8 mouse cellular contexts compared by ENCODE assay signal in genomic region chr15:102421437-102421836, GRCm38 (mm10). TPM values are rescaled to one million over a fixed set of nuclear protein-coding genes. Genes with fewer than 3 reads are reported as not detected.
A peak's percentile ranks its signal among the peaks of the same experiment; 100 is the strongest.
DNase-seq lines count a peak whose midpoint lies in the region; ATAC-seq and TF ChIP-seq lines count a peak whose summit lies in the region.

No protein-coding gene starts in this region.

- H3K9me3 ChIP-seq in lung, embryonic 14.5 days (ENCODE audit: low read depth, low read length): no peaks in the 10 kb centered on the region
- no peaks in the 10 kb centered on the region for H3K9me3 ChIP-seq in forebrain, embryonic 12.5 days

- in situ Hi-C loops in Patski (cut with MboI; ENCODE audit: low pct_unique_long_range_greater_than_20kb): no loop called here

- WGBS in lung, embryonic 14.5 days: 52% methylated on average over 3 of the region's 3 CpGs
- WGBS in lung, adult 2 months: 46% methylated on average over 3 of the region's 3 CpGs
- WGBS in forebrain, embryonic 12.5 days: 60% methylated on average over 3 of the region's 3 CpGs

- TF ChIP-seq POLR2A in lung, adult 2 months (IDR thresholded peaks at IDR 0.05; ENCODE audit: borderline replicate concordance, extremely low read depth, low read depth, low read length): no peak

- H3K27ac ChIP-seq in lung, embryonic 14.5 days (ENCODE audit: low read depth): no peak overlapping the region
- H3K27ac ChIP-seq in forebrain, embryonic 12.5 days: no peak overlapping the region

- no peak overlapping the region for H3K4me3 ChIP-seq in lung, embryonic 14.5 days (ENCODE audit: low read depth, low read length)
- H3K4me3 ChIP-seq in lung, adult 2 months (replicated peaks; ENCODE audit: extremely low read depth, low read depth, low read length): no peak overlapping the region
- H3K4me3 ChIP-seq in forebrain, embryonic 12.5 days (replicated peaks): no peak overlapping the region

- H3K27me3 ChIP-seq in lung, embryonic 14.5 days (ENCODE audit: insufficient read depth, low read length): no peaks in the 10 kb centered on the region
- no peaks in the 10 kb centered on the region for H3K27me3 ChIP-seq in Patski
- H3K27me3 ChIP-seq in forebrain, embryonic 12.5 days: no peaks in the 10 kb centered on the region

- POLR2A ChIA-PET in Patski (lab: Charles Lee): no interaction called here

- no peak for DNase-seq in frontal cortex, postnatal 25 days (ENCODE audit: low spot score in 2 of 2)
- peak; percentile 92 for DNase-seq in lung, embryonic 14.5 days
- no peak for DNase-seq in lung, adult 2 months
- no peak for DNase-seq in Patski (ENCODE audit: low read depth, low spot score)
- peak; percentile 87 for DNase-seq in induced T-regulatory cell, adult 2 months (ENCODE audit: low read depth)
- DNase-seq in thymus, postnatal 14 days: peak; percentile 58

- H3K4me1 ChIP-seq in lung, embryonic 14.5 days (ENCODE audit: insufficient read depth): no peaks in the 10 kb centered on the region
- peaks cover 4% of the 10 kb centered on the region for H3K4me1 ChIP-seq in lung, adult 2 months (ENCODE audit: control insufficient read depth, insufficient read depth, low read length)
- H3K4me1 ChIP-seq in forebrain, embryonic 12.5 days: no peaks in the 10 kb centered on the region

- peak; percentile 66 for TF ChIP-seq CTCF in lung, embryonic 14.5 days (IDR thresholded peaks at IDR 0.05; ENCODE audit: low read depth)
- no peak for TF ChIP-seq CTCF in lung, adult 2 months (IDR thresholded peaks at IDR 0.05; ENCODE audit: insufficient read depth, low read length)
- peak; percentile 63 for TF ChIP-seq CTCF in Patski (IDR thresholded peaks at IDR 0.05)

- ATAC-seq in frontal cortex, adult (ENCODE audit: low TSS enrichment): 0 out of 2 replicates have a peak, but pooled peaks have one; percentile 59
- no peak for ATAC-seq in lung, embryonic 14.5 days (ENCODE audit: insufficient read depth)
- ATAC-seq in Patski: no peak
- no peak for ATAC-seq in forebrain, embryonic 12.5 days (ENCODE audit: low FRiP score)

- H3K36me3 ChIP-seq in lung, embryonic 14.5 days (ENCODE audit: insufficient read depth): peaks cover 45% of the 10 kb centered on the region
- peaks cover 37% of the 10 kb centered on the region for H3K36me3 ChIP-seq in forebrain, embryonic 12.5 days (replicated peaks)

- CTCF ChIA-PET in Patski (lab: Charles Lee): interaction anchor here (1.0 to 5.0 kb wide), 13 partner anchors 8 to 136 kb away, joined by 3 to 26 read pairs (median 7); no protein-coding TSS in a partner anchor

- no peak overlapping the region for H3K9ac ChIP-seq in lung, embryonic 14.5 days
- H3K9ac ChIP-seq in forebrain, embryonic 12.5 days: no peak overlapping the region

- H3K4me2 ChIP-seq in lung, embryonic 14.5 days: no peak overlapping the region
- no peak overlapping the region for H3K4me2 ChIP-seq in forebrain, embryonic 12.5 days

RNA-seq across cellular contexts. Expression of gene Sp1, which starts 15.5 kb away (rescaled TPM):
- polyA plus RNA-seq in lung, embryonic 14.5 days (2014; fragmentation: Nextera tagmentation; extraction: Ambion mirVana): 15.3 and 16.1 TPM in 2 replicates
- polyA plus RNA-seq in lung, adult 2 months (2012; rRNA removed): 18.5 and 20.0 TPM in 2 replicates
- 30.6 TPM for polyA plus RNA-seq in Patski (2021)
- polyA plus RNA-seq in forebrain, embryonic 12.5 days (2016; fragmentation: Nextera tagmentation; extraction: Ambion mirVana): 10.8 and 11.2 TPM in 2 replicates

RNA-seq across cellular contexts. Expression of gene Amhr2, which starts 23.7 kb away (rescaled TPM):
- polyA plus RNA-seq in lung, embryonic 14.5 days (2014; fragmentation: Nextera tagmentation; extraction: Ambion mirVana): 0.21 and 0.85 TPM in 2 replicates
- polyA plus RNA-seq in lung, adult 2 months (2012; rRNA removed): 20.8 and 21.1 TPM in 2 replicates
- not detected for polyA plus RNA-seq in Patski (2021)
- polyA plus RNA-seq in forebrain, embryonic 12.5 days (2016; fragmentation: Nextera tagmentation; extraction: Ambion mirVana): 0.22 TPM in 2 replicates

RNA-seq across cellular contexts. Expression of gene Prr13, which starts 37.4 kb away (rescaled TPM):
- 70.9 and 73.8 TPM in 2 replicates for polyA plus RNA-seq in lung, embryonic 14.5 days (2014; fragmentation: Nextera tagmentation; extraction: Ambion mirVana)
- polyA plus RNA-seq in lung, adult 2 months (2012; rRNA removed): 216 and 271 TPM in 2 replicates
- polyA plus RNA-seq in Patski (2021): 167 TPM
- polyA plus RNA-seq in forebrain, embryonic 12.5 days (2016; fragmentation: Nextera tagmentation; extraction: Ambion mirVana): 82.9 and 86.9 TPM in 2 replicates

RNA-seq across cellular contexts. Expression of gene Pcbp2, which starts 48.9 kb away (rescaled TPM):
- polyA plus RNA-seq in lung, embryonic 14.5 days (2014; fragmentation: Nextera tagmentation; extraction: Ambion mirVana): 280 and 281 TPM in 2 replicates
- polyA plus RNA-seq in lung, adult 2 months (2012; rRNA removed): 378 and 395 TPM in 2 replicates
- polyA plus RNA-seq in Patski (2021): 801 TPM
- 191 and 192 TPM in 2 replicates for polyA plus RNA-seq in forebrain, embryonic 12.5 days (2016; fragmentation: Nextera tagmentation; extraction: Ambion mirVana)

RNA-seq across cellular contexts. Expression of gene Sp7, which starts 54.5 kb away (rescaled TPM):
- 0.55 and 0.64 TPM in 2 replicates for polyA plus RNA-seq in lung, embryonic 14.5 days (2014; fragmentation: Nextera tagmentation; extraction: Ambion mirVana)
- polyA plus RNA-seq in lung, adult 2 months (2012; rRNA removed): 0.05 TPM in 1 of 2 replicates, not detected in the other
- polyA plus RNA-seq in Patski (2021): not detected
- polyA plus RNA-seq in forebrain, embryonic 12.5 days (2016; fragmentation: Nextera tagmentation; extraction: Ambion mirVana): 0.32 and 0.46 TPM in 2 replicates

Comparison
In these comparisons a context has a peak if more than half of its experiments do, and no peak if none do; other contexts are left out.
1. DNase-seq: peak in lung, embryonic 14.5 days (single experiment), induced T-regulatory cell, adult 2 months (single experiment) and thymus, postnatal 14 days (single experiment); none in frontal cortex, postnatal 25 days (0 of 2), lung, adult 2 months (single experiment) and Patski (single experiment).
2. RNA of gene Amhr2, which starts 23.7 kb away (polyA plus RNA-seq): 20.8 to 21.1 TPM in lung, adult 2 months; 0.22 TPM in forebrain, embryonic 12.5 days, 0.21 to 0.85 TPM in lung, embryonic 14.5 days and not detected in Patski (single experiment); every median in the first group is over 10 times any median in the second.